Mouse (Mus musculus): ENCODE results near the gene Zfp316. TPM values are rescaled to one million over a fixed set of nuclear protein-coding genes. Genes with fewer than 3 reads are reported as not detected.

Zfp316 gene
- polyA plus RNA-seq (2017; shearing (Covaris generic)) = 0.81 TPM

DNA sequence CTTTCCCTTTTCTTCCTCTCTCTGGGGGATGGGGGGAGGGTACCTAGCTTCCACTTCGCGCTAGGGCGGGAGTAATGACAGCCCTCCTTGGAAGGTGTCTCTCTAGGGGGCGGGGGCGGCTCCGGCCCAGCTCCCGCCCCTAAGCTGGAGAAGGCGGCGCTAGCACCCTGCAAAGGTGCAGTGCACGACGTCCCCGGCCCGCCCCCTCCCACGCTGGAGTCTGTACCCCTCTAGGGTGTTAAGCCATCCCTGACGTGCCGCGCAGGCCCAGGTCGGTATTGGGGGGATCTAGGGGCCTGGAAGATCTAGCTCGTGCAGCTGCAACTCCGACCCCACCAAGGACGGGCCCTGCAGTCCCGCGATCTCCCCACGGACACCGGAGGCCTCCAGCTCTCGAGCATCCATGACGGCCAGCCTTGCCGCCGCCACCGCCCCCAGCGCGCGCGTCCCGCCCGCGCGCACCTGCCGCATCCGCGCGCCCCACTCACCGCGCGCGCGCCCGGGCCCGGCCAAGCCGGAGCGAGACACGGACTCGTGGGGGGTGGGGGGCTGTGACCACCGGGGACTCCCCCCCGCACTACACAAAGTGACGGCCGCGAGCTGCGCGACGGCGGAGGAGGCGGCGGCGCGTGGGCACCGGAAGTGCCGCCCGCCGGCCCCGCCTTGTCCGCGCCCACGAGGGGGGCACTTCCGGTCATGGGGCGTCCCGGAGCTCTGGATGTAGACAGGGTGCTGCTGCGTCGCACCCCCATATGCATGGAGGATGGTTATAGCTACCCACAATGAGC, at the start of gene Zfp316:
Zfp316 (minus strand) TSS at position 660 of the 788 bp plus-strand sequence.

DNA sequence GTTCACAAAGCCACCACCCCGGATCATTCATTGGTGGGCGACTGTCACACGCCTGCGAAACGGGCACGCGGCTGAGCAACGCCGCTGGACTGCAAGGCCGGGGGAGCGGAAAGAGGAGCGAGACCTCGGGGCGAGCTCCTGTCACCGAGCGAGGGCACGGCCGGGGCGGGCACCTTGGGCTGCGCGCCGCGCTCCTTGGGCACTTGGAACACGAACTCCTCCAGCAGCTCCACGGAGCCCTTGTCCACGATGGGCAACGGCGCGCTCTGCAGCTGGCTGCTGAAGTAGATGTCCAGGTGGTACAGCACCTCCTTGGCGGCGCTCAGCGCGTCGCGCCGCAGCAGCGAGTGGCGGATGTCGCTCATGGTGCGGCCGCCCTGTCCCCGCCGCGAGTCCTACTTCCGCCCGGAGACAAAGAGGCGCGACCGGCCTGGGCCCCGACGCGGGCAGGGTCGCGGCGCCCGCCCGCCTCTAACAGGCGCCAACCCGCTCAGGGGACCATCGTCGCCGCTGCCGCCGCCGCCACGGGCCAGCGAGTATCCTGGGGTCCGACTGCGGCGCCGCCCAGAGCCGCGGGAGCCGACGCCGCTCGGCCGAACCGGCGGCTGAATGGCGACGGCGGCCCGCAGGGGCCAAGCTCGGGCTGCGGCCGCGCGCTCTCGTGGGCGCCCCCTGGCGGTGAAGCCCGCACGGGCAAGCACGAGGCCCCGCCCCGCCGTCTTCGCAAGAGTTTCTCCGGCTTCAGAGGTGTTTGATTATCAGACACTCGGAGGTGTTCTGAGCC, 45.1 kb upstream of the Zfp316 start, which contains the start of gene E130309D02Rik:
E130309D02Rik (minus strand) TSS at position 631 of the 784 bp plus-strand sequence.

DNA sequence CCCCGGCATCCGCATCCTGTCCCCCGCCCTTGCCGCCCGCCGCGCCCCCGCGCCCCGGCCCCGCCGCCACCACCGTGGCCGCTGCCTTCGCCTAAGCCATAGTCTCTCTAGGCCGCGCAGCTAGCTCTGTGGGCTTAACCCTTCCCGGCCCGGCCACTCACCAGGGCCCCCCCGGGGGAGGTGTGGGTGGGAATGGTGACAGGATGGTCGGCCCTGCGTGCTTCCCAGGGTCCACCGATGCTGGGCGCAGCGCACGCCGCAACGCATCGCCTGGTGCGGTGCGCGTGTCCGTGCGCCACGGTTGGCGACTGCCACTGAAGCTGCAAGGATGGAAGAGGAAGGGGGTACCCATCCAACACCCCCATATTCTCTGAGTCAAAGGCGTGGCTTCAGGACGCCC, 23.6 kb upstream of the Zfp316 start, which contains the start of gene Zfp853:
Zfp853 (minus strand) TSS at position 220 of the 400 bp plus-strand sequence.

DNA sequence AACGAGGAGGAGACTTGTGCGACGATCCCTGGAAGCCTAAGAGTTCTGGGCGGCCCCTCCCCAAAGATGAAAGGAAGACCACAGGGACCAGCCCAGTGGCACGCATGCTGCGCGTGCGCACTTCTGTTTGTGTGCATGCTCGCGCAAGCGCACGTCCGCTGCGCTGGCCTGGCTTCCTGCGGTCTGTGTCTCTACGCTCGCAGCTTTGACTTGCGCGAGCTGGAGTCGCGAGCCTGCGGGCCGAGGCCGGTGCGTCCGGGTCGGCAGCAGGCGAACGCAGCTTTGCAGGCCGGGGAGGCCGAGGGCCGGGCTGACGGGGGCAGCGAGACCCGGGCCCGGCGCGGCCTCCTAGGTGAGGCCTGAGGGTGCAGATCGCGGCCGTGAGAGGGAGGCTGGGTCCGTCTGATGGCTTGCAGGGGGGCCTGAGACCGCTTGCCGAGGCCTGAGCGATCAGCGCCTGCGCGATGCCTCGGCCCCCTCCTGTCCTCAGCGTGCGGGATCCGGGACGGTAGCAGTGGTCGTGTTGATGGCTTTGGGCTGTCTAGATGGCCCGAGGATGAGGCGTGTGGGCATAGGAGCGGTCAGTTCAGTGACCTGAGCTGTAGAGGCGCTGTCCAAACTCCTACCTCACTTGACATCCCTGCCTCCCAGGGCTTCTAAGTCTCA, 34.7 kb downstream of the Zfp316 start, which contains the start of gene Zfp12:
Zfp12 (plus strand) TSS at position 136 of the 666 bp plus-strand sequence.

DNA sequence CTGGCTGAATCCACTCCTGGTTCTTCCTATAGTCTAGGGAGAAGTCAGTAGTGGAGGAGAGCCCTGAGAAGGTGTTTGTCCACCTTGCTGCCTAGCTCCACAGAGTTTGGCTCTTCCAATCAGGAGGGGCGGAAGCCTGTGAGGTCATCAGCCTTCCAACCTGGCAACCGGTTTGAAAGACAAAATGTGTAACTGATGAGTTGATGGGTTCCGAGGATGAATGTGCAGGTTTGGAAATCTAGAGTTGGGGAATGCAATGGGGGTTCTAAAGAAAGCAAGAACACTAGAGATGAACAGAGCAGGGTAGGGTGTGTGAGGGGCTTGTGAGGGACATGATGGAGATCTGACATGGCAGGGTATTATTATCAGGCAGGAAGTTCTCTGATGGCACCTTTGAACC, 43.0 kb downstream of the Zfp316 start, which contains the start of gene Spdye4a:
Spdye4a (minus strand) TSS at position 101 of the 400 bp plus-strand sequence.

Other genes starting within 250 kb of the Zfp316 start
- 18.7 TPM for gene Rnf216, start 157.0 kb downstream of the Zfp316 start, polyA plus RNA-seq (2017; shearing (Covaris generic))
- 0.07 TPM for gene Olfr718-ps1, start 122.4 kb downstream of the Zfp316 start, polyA plus RNA-seq (2017; shearing (Covaris generic))
- 16.2 TPM for gene Rbak, start 89.2 kb downstream of the Zfp316 start, polyA plus RNA-seq (2017; shearing (Covaris generic))
- not detected for gene Spdye4b, start 89.0 kb downstream of the Zfp316 start, polyA plus RNA-seq (2017; shearing (Covaris generic))
- gene Spdye4a, start 43.1 kb downstream of the Zfp316 start, polyA plus RNA-seq (2017; shearing (Covaris generic)) = not detected
- 32.9 TPM for gene Zfp12, start 34.9 kb downstream of the Zfp316 start, polyA plus RNA-seq (2017; shearing (Covaris generic))
- not detected for gene Zfp853, start 23.6 kb upstream of the Zfp316 start, polyA plus RNA-seq (2017; shearing (Covaris generic))
- 58.8 TPM for gene E130309D02Rik, start 45.3 kb upstream of the Zfp316 start, polyA plus RNA-seq (2017; shearing (Covaris generic))
- gene Zdhhc4, start 59.2 kb upstream of the Zfp316 start, polyA plus RNA-seq (2017; shearing (Covaris generic)) = 71.7 TPM
- not detected for gene Grid2ip, start 87.3 kb upstream of the Zfp316 start, polyA plus RNA-seq (2017; shearing (Covaris generic))
- 25.6 TPM for gene Kdelr2, start 133.8 kb upstream of the Zfp316 start, polyA plus RNA-seq (2017; shearing (Covaris generic))
- gene Daglb, start 194.6 kb upstream of the Zfp316 start, polyA plus RNA-seq (2017; shearing (Covaris generic)) = 6.0 TPM

Data from naive thymus-derived CD4-positive, alpha-beta T cell, adult 5 months (primary cell).